Mouse (Mus musculus) hindbrain, embryonic 14.5 days (tissue): Measurements from ENCODE around the gene Lmbrd1. TPM values are rescaled to one million over a fixed set of nuclear protein-coding genes. Genes with fewer than 3 reads are reported as not detected.
A peak's percentile ranks its signal among the peaks of the same experiment; 100 is the strongest.
"Not testable (repeated sequence)": the region's sequence is repeated elsewhere in the genome, so short reads cannot be mapped to it uniquely, and the experiment has no call there.

Source experiments
- ATAC-seq: fragments of 200-750 bp; cut with Nextera tagmentation; 2 replicates; pipeline ENCODE4 v1.8.0; 2017; ENCODE audit warnings: moderate number of reproducible peaks, mild to moderate bottlenecking, moderate TSS enrichment, moderate library complexity; ENCODE audit not compliant: low FRiP score
- DNase-seq: peaks from one replicate; pipeline ENCODE4 v3.0.0-alpha.2; 2015; ENCODE audit warnings: low spot score
- H3K27ac ChIP-seq: fragments of 300-500 bp; sonication (generic); 2 replicates; pipeline ENCODE4 v1.5.1; 2014; ENCODE audit warnings: mild to moderate bottlenecking, moderate library complexity
- H3K27me3 ChIP-seq: fragments of 300-500 bp; sonication (generic); 2 replicates; pipeline ENCODE4 v1.6.1; 2014; ENCODE audit warnings: mild to moderate bottlenecking, low read length, mixed read lengths; ENCODE audit not compliant: control insufficient read depth, insufficient read depth
- H3K36me3 ChIP-seq: fragments of 300-500 bp; sonication (generic); replicated peaks from 2 replicates; pipeline ENCODE4 v1.6.1; 2014; ENCODE audit not compliant: control insufficient read depth, insufficient read depth
- H3K4me1 ChIP-seq: fragments of 300-500 bp; sonication (generic); replicated peaks from 2 replicates; pipeline ENCODE4 v1.6.1; 2014; ENCODE audit warnings: antibody characterized with exemption, low read length, mixed read lengths; ENCODE audit not compliant: control insufficient read depth, insufficient read depth
- H3K4me2 ChIP-seq: fragments of 300-500 bp; sonication (generic); replicated peaks from 2 replicates; pipeline ENCODE4 v1.6.1; 2014; ENCODE audit warnings: mild to moderate bottlenecking, moderate library complexity
- H3K4me3 ChIP-seq: fragments of 300-500 bp; sonication (generic); replicated peaks from 2 replicates; pipeline ENCODE4 v1.5.1; 2014; ENCODE audit warnings: mild to moderate bottlenecking, low read length
- H3K9ac ChIP-seq: fragments of 300-500 bp; sonication (generic); 2 replicates; pipeline ENCODE4 v1.6.1; 2014
- H3K9me3 ChIP-seq: fragments of 300-500 bp; sonication (generic); 2 replicates; pipeline ENCODE4 v1.6.1; 2016; ENCODE audit warnings: low read length; ENCODE audit not compliant: control insufficient read depth
- WGBS: fragments of 180-500 bp; shearing (Covaris S2); extraction: QIAGEN DNeasy Blood & Tissue Kit; methylation state at CpG from one replicate; pipeline ENCODE4 v1.1.7; 2014; 5-methylcytosine and 5-hydroxymethylcytosine counted together
- polyA plus RNA-seq: library from polyadenylated mRNA; unstranded; fragments of >200 nt; fragmentation: Nextera tagmentation; extraction: Ambion mirVana; gene quantifications from 2 replicates; pipeline ENCODE4 v1.2.1, GENCODE M21; 2014

Lmbrd1 gene
- polyA plus RNA-seq = 53.0 and 56.7 TPM in 2 replicates

GRCm38 (mm10) chr1:24678205-24678917, at the start of gene Lmbrd1:
Lmbrd1 (plus strand) TSS chr1:24678630.
- no peaks in the 10 kb centered on the region for H3K9me3 ChIP-seq
- ATAC-seq (peak; percentile 97), DNase-seq (peak; percentile 96)
- H3K4me2 ChIP-seq = peak within 1 kb of the TSS; percentile 54
- peaks cover 5% of the 10 kb centered on the region for H3K4me1 ChIP-seq
- no peaks in the 10 kb centered on the region for H3K27me3 ChIP-seq
- H3K9ac ChIP-seq = peak within 1 kb of the TSS; percentile 83
- no peaks in the 10 kb centered on the region for H3K36me3 ChIP-seq
- peak within 1 kb of the TSS; percentile 64 for H3K4me3 ChIP-seq
- 2% methylated on average over 52 of the region's 54 CpGs for WGBS
- peak within 1 kb of the TSS; percentile 81 for H3K27ac ChIP-seq

- Histone ChIP-seq H3K36me3 (no peaks in the 10 kb centered on the region), H3K9ac (no peak overlapping the region), H3K4me3 (no peak overlapping the region), H3K27me3 (no peaks in the 10 kb centered on the region), H3K9me3 (no peaks in the 10 kb centered on the region), H3K4me1 (no peaks in the 10 kb centered on the region), H3K27ac (no peak overlapping the region), H3K4me2 (no peak overlapping the region)
- WGBS = 42% methylated on average over 14 of the region's 14 CpGs
- ATAC-seq (no peak), DNase-seq (peak; percentile 44)
Measured at GRCm38 (mm10) chr1:24633553-24634132, 44.8 kb upstream of the Lmbrd1 start.

- no peak overlapping the region for H3K9ac ChIP-seq
- ATAC-seq = no peak
- WGBS = 38% methylated on average over 2 of the region's 2 CpGs
Measured at GRCm38 (mm10) chr1:24650100-24650499, 28.3 kb upstream of the Lmbrd1 start.

GRCm38 (mm10) chr1:24659914-24660313, 18.5 kb upstream of the Lmbrd1 start:
- ATAC-seq = no peak
- 81% methylated on average over 1 of the region's 1 CpGs for WGBS
- Histone ChIP-seq H3K9ac (no peak overlapping the region), H3K4me1 (no peaks in the 10 kb centered on the region), H3K36me3 (no peaks in the 10 kb centered on the region), H3K4me2 (no peak overlapping the region), H3K27me3 (no peaks in the 10 kb centered on the region), H3K9me3 (0 out of 2 replicates have a peak, but pooled peaks cover 5% of the 10 kb centered on the region), H3K4me3 (no peak overlapping the region), H3K27ac (no peak overlapping the region)
- no peak for DNase-seq

More at GRCm38 (mm10) chr1:24650100-24650499, 28.3 kb upstream of the Lmbrd1 start:
- H3K4me3 ChIP-seq = no peak overlapping the region
- H3K4me1 ChIP-seq = no peaks in the 10 kb centered on the region
- H3K36me3 ChIP-seq = no peaks in the 10 kb centered on the region
- no peak overlapping the region for H3K4me2 ChIP-seq
- no peaks in the 10 kb centered on the region for H3K27me3 ChIP-seq
- DNase-seq = no peak
- H3K27ac ChIP-seq = no peak overlapping the region
- no peaks in the 10 kb centered on the region for H3K9me3 ChIP-seq

- not testable (repeated sequence) for DNase-seq, H3K9me3 ChIP-seq, H3K4me1 ChIP-seq, H3K9ac ChIP-seq, ATAC-seq, H3K4me3 ChIP-seq, H3K4me2 ChIP-seq, H3K36me3 ChIP-seq, H3K27me3 ChIP-seq, H3K27ac ChIP-seq
Measured at GRCm38 (mm10) chr1:24660662-24661061, 17.8 kb upstream of the Lmbrd1 start.

GRCm38 (mm10) chr1:24661551-24661950, 16.9 kb upstream of the Lmbrd1 start:
- no peak overlapping the region for H3K4me2 ChIP-seq
- H3K9ac ChIP-seq = no peak overlapping the region
- no peaks in the 10 kb centered on the region for H3K36me3 ChIP-seq
- no peak overlapping the region for H3K27ac ChIP-seq
- DNase-seq = no peak
- H3K4me3 ChIP-seq = no peak overlapping the region
- H3K9me3 ChIP-seq = 0 out of 2 replicates have a peak, but pooled peaks cover 5% of the 10 kb centered on the region
- ATAC-seq = no peak
- H3K27me3 ChIP-seq = no peaks in the 10 kb centered on the region
- no peaks in the 10 kb centered on the region for H3K4me1 ChIP-seq
- 93% methylated on average over 3 of the region's 3 CpGs for WGBS

- no peaks in the 10 kb centered on the region for H3K36me3 ChIP-seq
- H3K4me3 ChIP-seq = no peak overlapping the region
- 0 out of 2 replicates have a peak, but pooled peaks cover 5% of the 10 kb centered on the region for H3K9me3 ChIP-seq
- H3K4me1 ChIP-seq = no peaks in the 10 kb centered on the region
- no peak overlapping the region for H3K27ac ChIP-seq
- DNase-seq (no peak), ATAC-seq (no peak)
- no peak overlapping the region for H3K4me2 ChIP-seq
- H3K9ac ChIP-seq = no peak overlapping the region
- no peaks in the 10 kb centered on the region for H3K27me3 ChIP-seq
Measured at GRCm38 (mm10) chr1:24664158-24664557, 14.3 kb upstream of the Lmbrd1 start.

GRCm38 (mm10) chr1:24673231-24673630, 5.2 kb upstream of the Lmbrd1 start:
- WGBS = 78% methylated on average over 3 of the region's 3 CpGs
- H3K9me3 ChIP-seq = no peaks in the 10 kb centered on the region
- no peak overlapping the region for H3K9ac ChIP-seq
- no peak overlapping the region for H3K4me3 ChIP-seq
- DNase-seq (no peak), ATAC-seq (no peak)
- H3K4me2 ChIP-seq = no peak overlapping the region
- H3K4me1 ChIP-seq = no peaks in the 10 kb centered on the region
- H3K27me3 ChIP-seq = no peaks in the 10 kb centered on the region
- H3K36me3 ChIP-seq = no peaks in the 10 kb centered on the region
- no peak overlapping the region for H3K27ac ChIP-seq

GRCm38 (mm10) chr1:24677706-24678105, 724 bp upstream of the Lmbrd1 start:
- ATAC-seq = no peak

More at GRCm38 (mm10) chr1:24677706-24678105, 724 bp upstream of the Lmbrd1 start:
- Histone ChIP-seq H3K4me2 (peak overlapping the region; percentile 53), H3K27me3 (no peaks in the 10 kb centered on the region), H3K9me3 (no peaks in the 10 kb centered on the region), H3K4me1 (peaks cover 5% of the 10 kb centered on the region), H3K4me3 (peak overlapping the region; percentile 64), H3K27ac (peak overlapping the region; percentile 81; the same call in 1 of the 2 replicates), H3K9ac (peak overlapping the region; percentile 83), H3K36me3 (no peaks in the 10 kb centered on the region)
- DNase-seq = no peak
- 80% methylated on average over 9 of the region's 9 CpGs for WGBS
